Mouse (Mus musculus) embryonic stem cell, embryonic (primary cell): Measurements from ENCODE around the gene Usp7.

Experiments used
- CTCF ChIA-PET, 4 experiments: fragments of 300-600 bp in 2 of 4; fragments of 350-600 bp in 2 of 4; sonication (Branson Sonifier 250); formaldehyde crosslinking; loops; one replicate each; lab custom pipeline; 2022; ENCODE audit warnings: inconsistent platforms in 2 of 4; lab: Charles Lee
- POLR2A ChIA-PET, 4 experiments: fragments of 300-600 bp in 2 of 4; fragments of 350-600 bp in 2 of 4; sonication (Branson Sonifier 250); formaldehyde crosslinking; loops; one replicate each; lab custom pipeline; 2022; ENCODE audit warnings: antibody characterized with exemption in 4 of 4, inconsistent platforms in 1 of 4; lab: Charles Lee

The Usp7 gene

DNA sequence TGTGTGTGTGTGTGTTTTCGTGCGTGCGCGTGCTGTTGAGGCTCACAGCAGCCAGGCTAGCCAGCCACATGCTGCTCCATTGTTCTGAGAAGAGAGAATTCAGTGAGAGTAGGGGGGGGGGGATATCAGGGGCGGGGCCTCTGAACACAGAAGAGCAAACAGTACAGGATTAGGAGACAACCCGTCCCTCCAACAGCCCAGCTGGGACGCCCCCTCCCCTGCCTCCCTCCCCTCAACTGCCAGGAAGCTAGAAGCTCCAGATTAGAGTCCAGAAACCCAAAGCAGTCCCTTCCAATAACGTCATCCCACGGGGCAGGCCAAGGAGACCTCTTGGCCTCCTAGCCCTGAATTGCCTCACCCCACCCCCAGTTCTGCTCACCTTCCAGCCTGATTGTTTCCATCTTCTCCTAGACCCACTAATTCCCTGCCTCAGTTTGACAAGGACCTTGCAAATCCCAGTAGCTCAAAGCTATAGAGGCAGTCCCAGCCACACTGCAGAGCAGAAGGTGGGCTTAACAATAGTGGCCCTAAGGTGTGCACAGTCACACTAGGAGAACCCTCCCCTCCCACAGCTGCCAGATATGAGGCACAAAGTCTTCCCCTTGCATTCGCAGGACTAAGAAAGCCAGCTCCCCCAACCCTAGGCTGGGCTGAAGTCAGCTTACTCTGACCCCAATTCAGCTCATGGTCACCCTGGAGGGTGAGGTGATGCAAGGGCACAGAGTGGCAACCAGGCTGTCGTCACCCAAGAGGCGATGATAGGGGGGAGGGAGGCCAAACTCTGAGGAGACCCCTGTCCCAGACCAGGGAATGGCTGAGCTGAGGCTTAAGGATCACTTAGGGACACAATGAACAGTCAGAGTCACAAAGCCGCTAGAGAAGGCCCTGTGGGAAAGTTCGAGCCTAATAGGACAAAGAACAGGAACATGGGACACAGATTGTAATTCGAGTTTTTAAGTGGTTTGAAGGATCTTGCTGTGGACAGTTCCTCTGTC is 121.8 kb downstream of the Usp7 start:
- CTCF ChIA-PET: interaction anchor here (0.5 to 4.8 kb wide), 10 partner anchors 14 to 762 kb away, joined by 3 to 40 read pairs (median 4); no protein-coding TSS in a partner anchor
- POLR2A ChIA-PET: interaction anchor here (0.6 to 6.8 kb wide), 74 partner anchors 9 to 1117 kb away, joined by 3 to 184 read pairs (median 4); partner anchors contain the start of genes Mettl22 (in 3 of the 4), Pmm2 (in 3 of the 4), Tmem186 (in 3 of the 4) and Abat (in 1 of the 4)

DNA sequence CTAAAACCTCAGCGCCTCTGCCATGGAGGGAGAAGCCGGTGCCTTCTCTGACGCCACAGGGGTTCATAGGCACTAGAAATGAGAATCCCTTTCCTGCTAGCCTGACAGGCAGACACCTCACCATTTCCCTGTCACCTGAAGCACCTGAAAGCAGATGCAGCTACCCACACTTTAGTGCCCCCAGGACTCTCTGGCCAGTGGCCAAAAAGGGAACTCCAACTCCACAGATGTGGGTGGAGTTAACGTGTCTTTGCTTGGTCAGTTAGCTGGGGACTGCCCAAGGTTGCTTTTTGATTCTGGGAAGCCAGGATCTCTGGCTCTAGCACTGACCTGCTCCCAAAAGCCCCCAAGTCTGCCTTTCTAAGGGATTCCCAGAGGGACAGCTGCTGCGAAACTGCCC is 122.7 kb downstream of the Usp7 start:
- ChIA-PET POLR2A (interaction anchor here in 3 of 4 experiments (0.6 to 6.8 kb wide), 20 partner anchors 9 to 198 kb away, joined by 3 to 184 read pairs (median 4); partner anchors contain the start of genes Mettl22 (in 1 of the 3), Pmm2 (in 1 of the 3) and Tmem186 (in 1 of the 3)), CTCF (interaction anchor here in 1 of 4 experiments (1.2 kb wide), 1 partner anchor 137 kb away, joined by 4 read pairs; no protein-coding TSS in a partner anchor)

DNA sequence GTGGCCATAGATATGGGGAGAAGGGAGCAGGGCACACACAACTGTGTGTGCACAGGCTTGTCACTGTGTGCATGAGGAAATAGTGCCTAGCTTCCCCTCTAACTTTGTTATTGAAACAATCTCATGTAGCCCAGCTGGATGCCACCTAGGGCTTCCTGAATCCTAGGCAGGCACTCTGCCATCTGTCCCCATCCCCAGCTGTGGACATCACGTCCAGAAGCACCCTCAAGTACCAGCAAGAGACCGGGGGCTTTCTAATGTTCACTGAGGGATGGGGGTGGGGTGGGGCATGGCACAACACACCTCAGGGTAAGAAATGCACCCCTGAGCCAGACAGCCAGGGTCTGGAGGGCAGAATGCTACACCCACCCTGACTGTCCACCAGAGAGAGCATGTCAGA is 123.7 kb downstream of the Usp7 start:
- ChIA-PET POLR2A (interaction anchor here (0.5 to 4.1 kb wide), 24 partner anchors 8 to 1548 kb away, joined by 3 to 49 read pairs (median 3); no protein-coding TSS in a partner anchor), CTCF (interaction anchor here in 3 of 4 experiments (0.6 to 1.5 kb wide), 7 partner anchors 12 to 260 kb away, joined by 3 to 6 read pairs (median 5); no protein-coding TSS in a partner anchor)

DNA sequence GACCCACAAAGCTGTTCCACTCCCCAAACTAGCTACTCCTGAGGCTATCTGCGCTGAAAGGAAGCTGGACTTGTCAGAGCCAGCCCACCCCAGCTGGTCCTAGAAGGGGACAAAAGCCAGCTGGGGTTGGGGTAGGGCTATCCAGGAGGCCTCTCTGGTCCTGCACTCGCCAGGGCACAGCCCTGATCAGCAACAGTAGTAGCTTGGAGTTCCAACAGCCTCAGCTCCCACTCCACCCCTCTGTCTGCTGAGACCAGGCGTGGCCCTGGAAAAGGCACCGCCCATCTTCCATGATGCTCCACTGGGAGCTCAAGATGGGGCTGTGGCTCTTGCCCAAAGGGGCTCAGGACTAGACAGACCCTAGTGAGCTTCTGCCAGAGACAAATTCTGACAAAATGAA is 124.3 kb downstream of the Usp7 start:
- POLR2A ChIA-PET: interaction anchor here (0.5 to 4.1 kb wide), 28 partner anchors 8 to 1549 kb away, joined by 3 to 49 read pairs (median 3); no protein-coding TSS in a partner anchor
- CTCF ChIA-PET: interaction anchor here in 3 of 4 experiments (0.6 to 1.5 kb wide), 8 partner anchors 11 to 259 kb away, joined by 3 to 6 read pairs (median 4); no protein-coding TSS in a partner anchor

DNA sequence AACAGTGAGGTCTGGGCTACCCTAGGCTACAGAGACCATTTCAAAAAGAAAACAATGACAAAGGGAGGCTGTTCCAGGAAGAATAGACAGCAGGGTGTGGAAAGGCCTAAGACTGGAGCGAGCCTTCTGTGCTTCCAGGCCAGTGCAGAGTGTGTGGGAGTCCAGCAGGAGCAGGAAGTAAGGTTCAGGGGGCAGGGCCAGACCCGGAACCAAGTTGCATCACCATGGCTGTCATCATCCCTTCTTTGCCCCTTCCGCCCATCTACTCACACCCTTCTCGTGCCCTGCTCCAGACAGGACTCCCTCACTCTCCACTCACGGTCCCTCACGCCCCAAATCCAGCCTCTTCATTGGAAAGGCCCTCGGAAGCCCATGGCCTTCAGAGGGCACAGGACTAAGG is 124.8 kb downstream of the Usp7 start:
- ChIA-PET POLR2A (interaction anchor here (0.6 to 4.1 kb wide), 25 partner anchors 8 to 202 kb away, joined by 3 to 49 read pairs (median 3); no protein-coding TSS in a partner anchor), CTCF (interaction anchor here in 3 of 4 experiments (1.0 to 1.5 kb wide), 6 partner anchors 24 to 258 kb away, joined by 3 to 6 read pairs (median 4); no protein-coding TSS in a partner anchor)

DNA sequence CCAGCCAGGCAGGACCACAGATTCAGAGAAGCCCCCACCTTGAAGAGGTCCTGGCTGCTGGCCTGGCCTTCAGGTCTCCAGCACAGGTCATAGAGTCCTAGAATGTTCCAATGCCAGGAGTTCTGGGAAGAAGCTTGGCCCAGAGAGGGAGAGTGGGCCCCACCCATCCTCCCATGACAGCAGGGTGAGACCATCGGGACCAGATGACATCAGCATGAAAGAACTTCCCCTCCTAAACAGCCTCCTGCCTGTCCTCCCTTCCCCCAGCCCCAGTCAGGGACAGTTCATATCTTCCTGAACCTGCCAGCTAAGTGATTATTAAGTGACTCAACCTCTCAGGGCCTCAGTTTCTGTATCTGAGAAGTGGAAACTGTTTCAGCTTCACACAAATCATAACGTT is 125.7 kb downstream of the Usp7 start:
- POLR2A ChIA-PET: interaction anchor here in 3 of 4 experiments (0.8 to 4.1 kb wide), 17 partner anchors 10 to 255 kb away, joined by 3 to 49 read pairs (median 3); partner anchors contain the start of gene Mettl22 (in 1 of the 3)
- CTCF ChIA-PET: interaction anchor here in 3 of 4 experiments (0.5 to 1.2 kb wide), 5 partner anchors 11 to 258 kb away, joined by 3 to 4 read pairs (median 4); no protein-coding TSS in a partner anchor

DNA sequence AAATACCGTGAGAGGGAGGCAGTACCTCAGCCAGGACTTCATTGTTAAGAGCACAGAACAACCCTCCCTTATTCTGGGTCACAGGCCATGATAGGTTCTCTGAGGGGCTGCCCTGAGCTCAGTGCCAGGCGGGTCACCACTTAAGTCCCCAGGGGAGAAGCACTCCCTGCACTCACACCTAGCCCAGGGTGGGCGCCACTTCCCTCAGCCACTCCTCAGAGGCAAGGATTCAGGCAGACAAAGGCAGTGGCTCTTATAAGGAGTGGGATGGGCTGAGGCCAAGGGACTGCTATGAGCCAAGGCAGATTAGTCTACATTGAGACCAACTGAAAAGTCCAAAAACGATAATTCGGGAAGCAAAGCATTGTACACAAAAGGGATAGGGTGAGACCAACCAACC is 126.7 kb downstream of the Usp7 start:
- CTCF ChIA-PET: no interaction called here
- POLR2A ChIA-PET: interaction anchor here in 3 of 4 experiments (0.6 to 15.7 kb wide), 14 partner anchors 7 to 1394 kb away, joined by 3 to 184 read pairs (median 3); partner anchors contain the start of genes Mettl22 (in 2 of the 3), Carhsp1 (in 1 of the 3), Gm5767 (in 1 of the 3) and Pmm2 (in 1 of the 3)

DNA sequence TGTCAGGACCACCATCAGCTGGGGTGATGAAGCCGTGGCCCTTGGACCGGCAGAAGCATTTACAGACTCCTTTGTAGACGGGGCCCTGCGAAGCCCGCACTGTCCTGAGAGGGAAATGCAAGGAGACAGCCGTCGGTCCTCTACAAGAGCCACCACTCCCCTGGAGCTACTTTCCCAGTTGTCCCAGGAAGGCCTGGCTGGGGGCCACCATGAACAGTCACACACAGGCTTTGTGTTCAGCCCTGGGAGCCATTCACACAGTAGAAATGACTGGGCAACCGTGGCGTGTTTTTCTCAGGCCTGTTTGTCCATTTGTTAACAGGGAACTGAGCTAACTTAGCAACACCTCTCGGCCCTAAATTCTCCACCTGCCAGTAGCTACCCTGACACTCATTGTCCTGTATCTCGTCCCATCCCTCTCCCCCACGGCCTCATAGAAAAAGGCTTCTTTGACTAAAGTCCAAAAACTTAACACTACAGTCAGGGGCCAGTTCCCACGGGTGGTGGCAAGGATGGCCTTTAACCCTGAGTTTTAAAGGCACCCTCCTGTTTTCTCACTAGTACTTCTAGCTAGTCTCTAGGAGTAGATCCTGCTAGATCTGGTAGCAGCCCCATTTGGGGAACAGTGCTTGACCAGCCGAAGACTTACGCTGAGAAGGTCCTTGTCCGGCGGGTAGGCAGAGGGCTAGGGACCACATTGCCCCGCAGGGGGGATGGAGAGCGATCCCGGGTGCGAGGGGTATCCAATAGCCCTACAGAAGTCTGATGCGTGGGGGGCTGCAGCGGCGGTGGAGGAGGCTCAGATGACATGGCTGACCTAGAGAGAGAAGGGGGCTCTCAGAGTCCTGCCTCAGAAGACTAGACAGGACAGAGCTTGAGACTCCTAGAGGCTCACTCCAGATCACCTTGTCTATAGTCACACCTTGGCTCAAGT is 128.2 kb downstream of the Usp7 start:
- ChIA-PET POLR2A (interaction anchor here (0.6 to 15.7 kb wide), 15 partner anchors 8 to 193 kb away, joined by 3 to 184 read pairs (median 3); partner anchors contain the start of genes Carhsp1 (in 3 of the 4), Gm5767 (in 1 of the 4), Pmm2 (in 1 of the 4) and Tmem186 (in 1 of the 4)), CTCF (interaction anchor here in 1 of 4 experiments (0.6 kb wide), 1 partner anchor 8 kb away, joined by 3 read pairs; the partner anchor contains the start of gene Carhsp1)

DNA sequence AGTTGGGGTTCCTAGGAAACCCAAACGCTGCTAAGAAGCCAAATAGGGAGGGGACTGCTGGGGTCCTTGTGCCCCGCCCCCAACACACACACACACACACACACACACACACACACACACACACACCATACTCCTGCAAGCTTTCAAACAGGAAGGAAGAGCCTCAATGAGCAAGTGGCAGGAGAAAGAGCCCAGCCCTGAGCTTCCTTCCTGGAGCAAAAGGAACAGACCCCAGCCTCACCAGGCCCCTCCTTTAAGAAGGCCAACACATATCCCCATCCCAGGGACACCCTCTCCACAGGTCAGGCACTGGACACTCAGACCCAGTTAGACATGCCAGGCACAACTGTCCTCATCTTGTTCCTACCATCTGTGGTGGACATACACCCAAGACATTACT is 129.1 kb downstream of the Usp7 start:
- POLR2A ChIA-PET: interaction anchor here in 3 of 4 experiments (0.8 to 15.7 kb wide), 9 partner anchors 8 to 185 kb away, joined by 3 to 184 read pairs (median 4); partner anchors contain the start of gene Carhsp1 (in 3 of the 3)
- CTCF ChIA-PET: interaction anchor here in 2 of 4 experiments (0.6 to 0.7 kb wide), 3 partner anchors 9 to 252 kb away, joined by 3 read pairs; partner anchors contain the start of gene Carhsp1 (in 1 of the 2)

DNA sequence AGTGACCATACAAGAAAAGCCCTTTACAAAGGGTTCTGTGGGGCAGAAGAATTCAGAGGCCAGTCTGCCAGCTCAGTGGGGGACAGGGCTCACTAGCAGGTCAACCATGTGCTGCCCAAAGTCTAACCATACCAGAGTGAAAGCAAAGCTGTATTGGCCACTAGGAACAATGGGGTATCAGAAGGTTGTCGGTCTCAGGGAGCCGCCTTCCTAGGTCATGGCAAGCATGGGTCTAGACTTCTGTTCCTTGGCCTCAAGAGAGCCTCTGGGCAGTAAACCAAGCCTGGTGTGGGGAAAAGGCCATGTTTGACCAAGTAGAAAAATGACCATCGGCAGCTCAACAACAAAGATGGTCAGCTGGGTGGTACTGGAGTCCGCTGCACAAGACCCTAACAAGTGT is 133.3 kb downstream of the Usp7 start:
- CTCF ChIA-PET: interaction anchor here in 2 of 4 experiments (0.6 to 1.5 kb wide), 2 partner anchors 14 to 72 kb away, joined by 4 read pairs; partner anchors contain the start of gene Carhsp1 (in 1 of the 2)
- POLR2A ChIA-PET: interaction anchor here (0.6 to 15.7 kb wide), 12 partner anchors 8 to 239 kb away, joined by 3 to 184 read pairs (median 8); partner anchors contain the start of genes Carhsp1 (in 3 of the 4), Gm5767 (in 1 of the 4), Pmm2 (in 1 of the 4) and Tmem186 (in 1 of the 4)

DNA sequence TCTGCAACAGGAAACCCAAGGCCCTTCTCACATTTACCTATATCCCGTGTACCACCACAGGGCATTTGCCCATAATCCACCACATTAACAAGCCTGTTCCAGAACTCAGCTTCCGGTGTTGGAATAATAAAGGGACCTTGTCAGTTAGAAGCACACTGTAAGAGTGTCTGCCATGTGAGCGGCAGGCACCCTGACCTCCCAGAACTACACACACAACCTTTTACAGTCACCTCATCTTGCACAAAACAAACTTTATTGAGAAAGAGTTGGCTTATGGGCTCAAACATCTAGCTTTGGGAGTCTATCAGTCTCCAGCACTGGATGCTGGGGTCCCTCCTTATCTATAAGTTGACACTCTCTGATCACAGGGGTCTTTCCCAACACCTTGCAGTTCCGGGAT is 133.8 kb downstream of the Usp7 start:
- ChIA-PET CTCF (interaction anchor here in 1 of 4 experiments (0.6 kb wide), 1 partner anchor 72 kb away, joined by 4 read pairs; no protein-coding TSS in a partner anchor), POLR2A (interaction anchor here (0.5 to 15.7 kb wide), 10 partner anchors 8 to 240 kb away, joined by 3 to 184 read pairs (median 20); partner anchors contain the start of gene Carhsp1 (in 3 of the 4))

DNA sequence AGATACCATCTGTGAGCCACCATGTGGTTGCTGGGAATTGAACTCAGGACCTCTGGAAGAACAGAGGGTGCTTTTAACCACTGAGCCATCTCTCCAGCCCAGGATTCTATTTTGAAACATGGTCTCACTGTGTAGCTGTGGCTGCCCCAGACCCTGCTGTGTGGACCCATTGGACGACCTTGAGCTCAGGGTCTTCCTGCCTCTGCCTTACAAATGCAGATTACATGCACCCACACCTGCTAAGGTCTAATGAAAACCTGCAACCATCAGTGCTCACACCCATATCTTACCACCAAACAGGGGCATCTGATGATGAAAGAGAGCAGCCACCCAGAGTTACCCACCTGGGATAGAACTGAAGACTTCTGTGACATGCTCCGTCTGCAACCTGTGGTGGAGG is 135.9 kb downstream of the Usp7 start:
- CTCF ChIA-PET: interaction anchor here in 3 of 4 experiments (0.6 to 2.5 kb wide), 10 partner anchors 10 to 258 kb away, joined by 3 to 10 read pairs (median 4); partner anchors contain the start of gene Carhsp1 (in 1 of the 3)

DNA sequence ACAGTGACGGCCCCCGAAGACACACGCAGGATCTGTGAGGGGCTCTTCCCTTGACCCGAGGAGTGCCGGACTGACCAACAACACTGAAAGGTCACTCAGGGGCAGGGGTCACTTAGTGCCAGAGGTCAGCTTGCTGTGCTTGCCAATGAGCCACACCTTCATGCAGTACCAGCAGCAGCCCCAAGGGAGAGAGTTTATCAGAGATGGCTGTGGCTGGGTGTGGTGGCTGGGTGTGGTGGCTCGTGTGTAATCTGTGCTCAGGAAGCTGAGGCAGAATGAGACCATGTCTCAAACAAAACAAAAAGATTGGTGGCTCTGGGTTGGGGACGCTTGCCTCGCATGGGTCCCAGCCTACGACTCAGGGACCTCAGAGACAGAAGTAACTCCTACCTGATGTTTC is 136.5 kb downstream of the Usp7 start:
- CTCF ChIA-PET: interaction anchor here (0.6 to 2.5 kb wide), 9 partner anchors 10 to 142 kb away, joined by 3 to 10 read pairs (median 4); partner anchors contain the start of gene Carhsp1 (in 1 of the 4)
- POLR2A ChIA-PET: interaction anchor here (0.6 to 15.7 kb wide), 24 partner anchors 8 to 259 kb away, joined by 3 to 184 read pairs (median 5); partner anchors contain the start of gene Carhsp1 (in 4 of the 4)

More for the DNA sequence above, 135.9 kb downstream of the Usp7 start:
- POLR2A ChIA-PET: interaction anchor here (0.5 to 15.7 kb wide), 28 partner anchors 8 to 259 kb away, joined by 3 to 184 read pairs (median 4); partner anchors contain the start of genes Carhsp1 (in 4 of the 4) and Pmm2 (in 1 of the 4)

DNA sequence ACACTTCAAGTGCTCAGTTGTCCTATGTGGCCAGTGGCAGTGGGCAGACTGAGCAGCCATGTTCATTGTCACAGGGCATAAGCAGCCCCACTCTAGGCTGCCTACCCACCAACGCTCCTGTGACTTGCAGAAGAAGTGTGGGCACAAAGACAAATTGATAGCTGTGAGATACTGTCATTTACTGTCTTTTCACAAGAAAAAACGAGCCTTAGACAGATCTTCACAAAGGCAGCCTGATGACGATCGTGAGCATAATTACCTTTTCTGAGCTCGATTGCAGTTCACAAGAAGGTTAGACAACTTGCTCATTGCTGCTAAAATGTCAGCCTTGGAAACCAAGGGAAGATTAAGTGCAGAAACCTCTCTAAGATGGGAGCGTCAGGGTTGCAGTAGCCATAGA is 137.0 kb downstream of the Usp7 start:
- CTCF ChIA-PET: interaction anchor here in 3 of 4 experiments (0.6 to 2.5 kb wide), 5 partner anchors 11 to 27 kb away, joined by 3 to 10 read pairs (median 4); partner anchors contain the start of gene Carhsp1 (in 1 of the 3)

DNA sequence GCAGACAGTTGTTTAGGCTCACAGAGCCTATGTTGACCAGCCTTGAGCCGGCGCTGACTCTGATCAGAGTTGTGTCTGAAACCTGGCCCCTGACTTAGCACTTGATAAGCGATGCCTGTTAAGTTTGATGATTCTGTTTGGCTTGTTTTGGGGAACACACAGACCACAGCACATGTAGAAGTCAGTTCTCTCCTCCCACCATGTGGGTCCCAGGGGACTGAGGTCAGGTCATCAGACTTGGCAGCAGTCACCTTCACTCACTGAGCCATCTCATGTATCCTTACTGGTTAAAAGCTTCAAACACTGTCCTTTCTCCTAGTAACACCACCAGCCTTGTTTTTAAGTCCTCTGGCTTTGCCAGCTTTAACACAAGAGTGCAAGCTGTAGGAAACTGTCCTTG is 142.1 kb downstream of the Usp7 start:
- CTCF ChIA-PET: interaction anchor here in 1 of 4 experiments (0.5 kb wide), 1 partner anchor 156 kb away, joined by 3 read pairs; no protein-coding TSS in a partner anchor
- POLR2A ChIA-PET: interaction anchor here in 2 of 4 experiments (0.9 to 15.7 kb wide), 4 partner anchors 9 to 66 kb away, joined by 3 to 184 read pairs (median 4); partner anchors contain the start of gene Carhsp1 (in 1 of the 2)

More for the DNA sequence above, 137.0 kb downstream of the Usp7 start:
- POLR2A ChIA-PET: interaction anchor here (0.6 to 15.7 kb wide), 13 partner anchors 7 to 258 kb away, joined by 3 to 184 read pairs (median 6); partner anchors contain the start of gene Carhsp1 (in 3 of the 4)
